ENCODE assay signal across 7 mouse cellular contexts in genomic region chr9:25591390-25592354, GRCm38 (mm10).
DNase-seq lines count a peak whose midpoint lies in the region; ATAC-seq and TF ChIP-seq lines count a peak whose summit lies in the region.

No protein-coding gene starts in this region.

- WGBS in forebrain, postnatal 0 days, result 35% methylated on average over 15 of the region's 15 CpGs
- WGBS in liver, embryonic 14.5 days (ENCODE audit: insufficient replicate concordance), result 24% methylated on average over 15 of the region's 15 CpGs
- 28% methylated on average over 15 of the region's 15 CpGs for WGBS in neural tube, embryonic 11.5 days

- H3ac ChIP-seq in C2C12 (ENCODE audit: control insufficient read depth, insufficient read length, low read depth), result no peak overlapping the region

- DNase-seq in 3134 (ENCODE audit: extremely low read depth, insufficient read length, low spot score), result peak; percentile 45
- peak; percentile 86 for DNase-seq in forebrain, postnatal 0 days
- DNase-seq in hindlimb bud, embryonic 11.5 days (ENCODE audit: extremely low spot score, low read depth, low spot score), result peak; percentile 35
- DNase-seq in liver, embryonic 14.5 days (ENCODE audit: low read depth in 3 of 3, low spot score in 3 of 3), result peak; percentile 22 to 32 (median 26)
- peak; percentile 68 for DNase-seq in neural tube, embryonic 11.5 days (ENCODE audit: low spot score)

- no peak overlapping the region for H3K9ac ChIP-seq in forebrain, postnatal 0 days
- no peak overlapping the region for H3K9ac ChIP-seq in liver, embryonic 14.5 days (replicated peaks)
- no peak overlapping the region for H3K9ac ChIP-seq in neural tube, embryonic 11.5 days (ENCODE audit: low read length)

- H3K4me3 ChIP-seq in C2C12 (ENCODE audit: insufficient read depth, poor library complexity, severe bottlenecking), result no peak overlapping the region
- peak overlapping the region; percentile 11; the same call in 1 of the 2 replicates for H3K4me3 ChIP-seq in brown adipose tissue, adult 24 weeks (ENCODE audit: insufficient read depth, low read depth, low read length)
- no peak overlapping the region for H3K4me3 ChIP-seq in forebrain, postnatal 0 days (ENCODE audit: low read depth, low read length)
- H3K4me3 ChIP-seq in liver, embryonic 14.5 days (ENCODE audit: insufficient read depth in 1 of 2, low read depth in 2 of 2, low read length in 2 of 2), result peak overlapping the region in 1 of 2 experiments; percentile 18; a peak in 1 of 4 replicates
- H3K4me3 ChIP-seq in neural tube, embryonic 11.5 days (ENCODE audit: low read depth, low read length), result no peak overlapping the region

- H3K4me1 ChIP-seq in brown adipose tissue, adult 24 weeks (ENCODE audit: control insufficient read depth, insufficient read depth, insufficient read length, low read length), result peaks cover 7% of the 10 kb centered on the region
- H3K4me1 ChIP-seq in forebrain, postnatal 0 days (ENCODE audit: insufficient read depth), result no peaks in the 10 kb centered on the region
- peaks cover 0 to 7% of the 10 kb centered on the region in 2 experiments; a peak in 2 of 4 replicates for H3K4me1 ChIP-seq in liver, embryonic 14.5 days (replicated peaks; ENCODE audit: control insufficient read depth in 2 of 2, insufficient read depth in 2 of 2, low read length in 1 of 2)
- H3K4me1 ChIP-seq in neural tube, embryonic 11.5 days (ENCODE audit: control insufficient read depth, insufficient read depth, low read length), result no peaks in the 10 kb centered on the region

- no peaks in the 10 kb centered on the region for H3K36me3 ChIP-seq in C2C12 (ENCODE audit: control insufficient read depth, insufficient read depth)
- H3K36me3 ChIP-seq in forebrain, postnatal 0 days (ENCODE audit: insufficient read depth), result no peaks in the 10 kb centered on the region
- no peaks in the 10 kb centered on the region for H3K36me3 ChIP-seq in liver, embryonic 14.5 days (replicated peaks; ENCODE audit: control insufficient read depth, insufficient read depth, low read depth)
- no peaks in the 10 kb centered on the region for H3K36me3 ChIP-seq in neural tube, embryonic 11.5 days (ENCODE audit: control insufficient read depth, insufficient read depth, low read length)

- no peaks in the 10 kb centered on the region for H3K79me2 ChIP-seq in C2C12 (ENCODE audit: control insufficient read depth, insufficient read depth)

- H3K27me3 ChIP-seq in C2C12 (ENCODE audit: control insufficient read depth, insufficient read depth, insufficient read length), result no peaks in the 10 kb centered on the region
- H3K27me3 ChIP-seq in forebrain, postnatal 0 days (ENCODE audit: insufficient read depth, low read length), result no peaks in the 10 kb centered on the region
- no peaks in the 10 kb centered on the region for H3K27me3 ChIP-seq in liver, embryonic 14.5 days (ENCODE audit: control insufficient read depth, insufficient read depth, low read length)
- no peaks in the 10 kb centered on the region for H3K27me3 ChIP-seq in neural tube, embryonic 11.5 days (ENCODE audit: control insufficient read depth, insufficient read depth, low read length)

- peak; percentile 16 for TF ChIP-seq CTCF in C2C12 (IDR thresholded peaks at IDR 0.05; ENCODE audit: control insufficient read depth, insufficient read depth, insufficient read length)
- TF ChIP-seq CTCF in forebrain, postnatal 0 days (IDR thresholded peaks at IDR 0.05; ENCODE audit: low read depth), result peak; percentile 86
- peak; percentile 59 for TF ChIP-seq CTCF in liver, embryonic 14.5 days (IDR thresholded peaks at IDR 0.05; ENCODE audit: low read depth)

- peak; percentile 87 for ATAC-seq in forebrain, postnatal 0 days
- ATAC-seq in liver, embryonic 14.5 days (ENCODE audit: insufficient read depth), result peak; percentile 21; the same call in 1 of the 2 replicates
- peak; percentile 69; the same call in 1 of the 2 replicates for ATAC-seq in neural tube, embryonic 11.5 days (ENCODE audit: insufficient read depth, low FRiP score, low TSS enrichment)

- H3K9me3 ChIP-seq in forebrain, postnatal 0 days (ENCODE audit: low read length), result no peaks in the 10 kb centered on the region
- no peaks in the 10 kb centered on the region for H3K9me3 ChIP-seq in liver, embryonic 14.5 days (ENCODE audit: control insufficient read depth, low read length)
- no peaks in the 10 kb centered on the region for H3K9me3 ChIP-seq in neural tube, embryonic 11.5 days (ENCODE audit: control insufficient read depth, low read length)

- peak overlapping the region; percentile 79 for H3K27ac ChIP-seq in brown adipose tissue, adult 24 weeks (replicated peaks; ENCODE audit: low read depth, low read length)
- no peak overlapping the region for H3K27ac ChIP-seq in forebrain, postnatal 0 days (ENCODE audit: low read depth, low read length)
- no peak overlapping the region for H3K27ac ChIP-seq in liver, embryonic 14.5 days
- H3K27ac ChIP-seq in neural tube, embryonic 11.5 days (ENCODE audit: low read depth, low read length), result no peak overlapping the region

- peak overlapping the region; percentile 15; the same call in 1 of the 2 replicates for H3K4me2 ChIP-seq in forebrain, postnatal 0 days (ENCODE audit: low read depth)
- H3K4me2 ChIP-seq in liver, embryonic 14.5 days (ENCODE audit: low read depth), result peak overlapping the region; percentile 36
- no peak overlapping the region for H3K4me2 ChIP-seq in neural tube, embryonic 11.5 days (ENCODE audit: low read depth)

- no peak for TF ChIP-seq EP300 in liver, embryonic 14.5 days (IDR thresholded peaks at IDR 0.05; ENCODE audit: low read depth)

- H3K79me3 ChIP-seq in C2C12 (ENCODE audit: low read depth), result no peaks in the 10 kb centered on the region

TF ChIP-seq in C2C12, 6 proteins besides CTCF, POLR2A, EP300 and RAD21:
- no peak for TF ChIP-seq MYOG (IDR thresholded peaks at IDR 0.05; ENCODE audit: control insufficient read depth, extremely low read depth, insufficient read length)
- no peak for TF ChIP-seq FOSL1 (IDR thresholded peaks at IDR 0.05; ENCODE audit: insufficient read depth, low read length, poor library complexity, severe bottlenecking)
- TF ChIP-seq USF1 (IDR thresholded peaks at IDR 0.05; ENCODE audit: low read depth), result no peak
- TF ChIP-seq CEBPB (IDR thresholded peaks at IDR 0.05; ENCODE audit: low read depth), result no peak
- no peak for TF ChIP-seq MAX (IDR thresholded peaks at IDR 0.05)
- no peak for TF ChIP-seq MYOD1 (IDR thresholded peaks at IDR 0.05; ENCODE audit: control insufficient read depth, insufficient read length, low read depth)

Comparison
In these comparisons a context has a peak if more than half of its experiments do, and no peak if none do; other contexts are left out.
1. DNase-seq: peak in every context shown above with its lines; median percentile 86 in forebrain, postnatal 0 days; 68 in neural tube, embryonic 11.5 days; 45 in 3134; 35 in hindlimb bud, embryonic 11.5 days; 26 in liver, embryonic 14.5 days.
2. CTCF ChIP-seq: peak in every context shown above with its lines; median percentile 86 in forebrain, postnatal 0 days; 59 in liver, embryonic 14.5 days; 16 in C2C12.
3. ATAC-seq: peak in every context shown above with its lines; median percentile 87 in forebrain, postnatal 0 days; 69 in neural tube, embryonic 11.5 days; 21 in liver, embryonic 14.5 days.